Mouse (Mus musculus) erythroblast, embryonic 14.5 days (primary cell): ENCODE data around the gene Nav2.

Experiments used
- GATA1 ChIP-seq: IDR thresholded peaks from 2 replicates; pipeline ENCODE4 v1.6.1; 2012; ENCODE audit warnings: low read length, inconsistent platforms, mixed read lengths
- TAL1 ChIP-seq: IDR thresholded peaks from 3 replicates; pipeline ENCODE4 v1.6.1; 2012; ENCODE audit warnings: low read length, inconsistent platforms, mixed read lengths

- TF ChIP-seq TAL1 (no peak), GATA1 (no peak)
These were observed 185.1 kb downstream of the Nav2 start for GRCm38 (mm10) chr7:49093596-49093995.
